ENCODE assay signal across 8 mouse cellular contexts in the genomic region with DNA sequence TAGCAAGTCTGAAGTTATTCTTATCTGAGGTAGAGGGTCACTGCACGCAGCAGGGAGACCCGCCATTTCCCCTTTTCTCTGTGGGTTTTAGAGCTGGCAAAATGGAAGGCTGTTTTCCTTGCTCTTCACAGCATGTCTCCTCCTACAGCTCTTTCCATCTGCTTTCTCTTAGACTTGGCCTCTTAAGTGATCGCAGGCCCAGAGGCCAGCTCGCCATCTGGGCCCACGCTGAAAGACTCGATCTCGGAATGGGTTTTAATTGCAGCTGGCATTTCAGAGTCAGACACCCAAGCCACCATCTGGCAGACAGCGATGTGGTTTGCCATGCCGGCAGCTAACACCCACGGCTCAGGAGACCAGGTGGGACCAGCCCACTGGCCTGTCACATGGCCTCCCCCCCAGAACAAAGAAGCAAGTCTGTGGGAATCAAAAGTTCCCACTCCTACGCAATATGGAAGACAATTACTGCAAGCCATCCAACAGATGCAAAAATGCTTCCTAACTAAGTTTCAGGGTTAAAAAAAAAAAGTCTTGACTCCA. TPM values are rescaled to one million over a fixed set of nuclear protein-coding genes. Genes with fewer than 3 reads are reported as not detected.
DNase-seq lines count a peak whose midpoint lies in the region; ATAC-seq and TF ChIP-seq lines count a peak whose summit lies in the region.

No protein-coding gene starts in this region.

- TF ChIP-seq CTCF in forebrain, postnatal 0 days (IDR thresholded peaks at IDR 0.05; ENCODE audit: low read depth) = no peak

- H3K4me2 ChIP-seq in forebrain, postnatal 0 days (ENCODE audit: low read depth) = no peak overlapping the region
- H3K4me2 ChIP-seq in limb, embryonic 15.5 days = no peak overlapping the region

- ATAC-seq in forebrain, postnatal 0 days = peak; percentile 42
- no peak for ATAC-seq in limb, embryonic 15.5 days (ENCODE audit: insufficient number of reproducible peaks, low FRiP score, low TSS enrichment, low read depth)

- no peak overlapping the region for H3K27ac ChIP-seq in forebrain, postnatal 0 days (ENCODE audit: low read depth, low read length)
- H3K27ac ChIP-seq in limb, embryonic 15.5 days = peak overlapping the region; percentile 27

- DNase-seq in cerebellum, postnatal 10 days = peak; percentile 73 to 85
- no peak for DNase-seq in cerebellum, adult 11 months
- peak; percentile 56 for DNase-seq in Muller cell, postnatal 12 days (ENCODE audit: inconsistent ontology term)
- DNase-seq in forebrain, postnatal 0 days = peak; percentile 38
- peak; percentile 46 to 66 for DNase-seq in thymus, postnatal 36 days
- DNase-seq in adrenal gland, postnatal 25 days = no peak
- DNase-seq in spleen, adult 18-20 months = no peak

- WGBS in forebrain, postnatal 0 days = 45% methylated on average over 11 of the region's 11 CpGs
- 30% methylated on average over 11 of the region's 11 CpGs for WGBS in limb, embryonic 15.5 days

- H3K4me3 ChIP-seq in forebrain, postnatal 0 days (ENCODE audit: low read depth, low read length) = no peak overlapping the region
- H3K4me3 ChIP-seq in limb, embryonic 15.5 days = no peak overlapping the region

- H3K4me1 ChIP-seq in forebrain, postnatal 0 days (ENCODE audit: insufficient read depth) = no peaks in the 10 kb centered on the region
- H3K4me1 ChIP-seq in limb, embryonic 15.5 days = peaks cover 34% of the 10 kb centered on the region

- no peaks in the 10 kb centered on the region for H3K36me3 ChIP-seq in forebrain, postnatal 0 days (ENCODE audit: insufficient read depth)
- peaks cover 5% of the 10 kb centered on the region; the same call in 1 of the 2 replicates for H3K36me3 ChIP-seq in limb, embryonic 15.5 days

- H3K27me3 ChIP-seq in forebrain, postnatal 0 days (ENCODE audit: insufficient read depth, low read length) = no peaks in the 10 kb centered on the region
- H3K27me3 ChIP-seq in limb, embryonic 15.5 days = no peaks in the 10 kb centered on the region

- H3K9ac ChIP-seq in forebrain, postnatal 0 days = no peak overlapping the region
- no peak overlapping the region for H3K9ac ChIP-seq in limb, embryonic 15.5 days

- no peaks in the 10 kb centered on the region for H3K9me3 ChIP-seq in forebrain, postnatal 0 days (ENCODE audit: low read length)
- no peaks in the 10 kb centered on the region for H3K9me3 ChIP-seq in limb, embryonic 15.5 days

RNA-seq across cellular contexts. Expression of gene Tgfbr2, which starts 36.5 kb away (rescaled TPM):
- 13.9 and 20.8 TPM in 2 replicates for total RNA-seq in forebrain, postnatal 0 days (2014; rRNA removed)
- polyA plus RNA-seq in forebrain, postnatal 0 days (2015; fragmentation: Nextera tagmentation; extraction: Ambion mirVana) = 6.3 and 6.5 TPM in 2 replicates
- polyA plus RNA-seq in limb, embryonic 15.5 days (2015; fragmentation: Nextera tagmentation; extraction: Ambion mirVana) = 65.2 and 69.0 TPM in 2 replicates
- total RNA-seq in adrenal gland, postnatal 25 days (2021) = 61.2 and 69.9 TPM in 2 replicates

Comparison
In these comparisons a context has a peak if more than half of its experiments do, and no peak if none do; other contexts are left out.
1. DNase-seq: peak in cerebellum, postnatal 10 days (2 of 2), Muller cell, postnatal 12 days (single experiment), forebrain, postnatal 0 days (single experiment) and thymus, postnatal 36 days (2 of 2); none in cerebellum, adult 11 months (single experiment), adrenal gland, postnatal 25 days (single experiment) and spleen, adult 18-20 months (0 of 2).